Mouse (Mus musculus): Measurements from ENCODE around the gene Scaper. TPM values are rescaled to one million over a fixed set of nuclear protein-coding genes. Genes with fewer than 3 reads are reported as not detected.

Scaper gene
- polyA plus RNA-seq (2014; fragmentation: Illumina TruSeq; extraction: RNeasy Lipid Tissue Mini Kit (QIAGEN cat#74804); ENCODE audit: insufficient read depth, low read depth, low replicate concordance), result 4.0 TPM

DNA sequence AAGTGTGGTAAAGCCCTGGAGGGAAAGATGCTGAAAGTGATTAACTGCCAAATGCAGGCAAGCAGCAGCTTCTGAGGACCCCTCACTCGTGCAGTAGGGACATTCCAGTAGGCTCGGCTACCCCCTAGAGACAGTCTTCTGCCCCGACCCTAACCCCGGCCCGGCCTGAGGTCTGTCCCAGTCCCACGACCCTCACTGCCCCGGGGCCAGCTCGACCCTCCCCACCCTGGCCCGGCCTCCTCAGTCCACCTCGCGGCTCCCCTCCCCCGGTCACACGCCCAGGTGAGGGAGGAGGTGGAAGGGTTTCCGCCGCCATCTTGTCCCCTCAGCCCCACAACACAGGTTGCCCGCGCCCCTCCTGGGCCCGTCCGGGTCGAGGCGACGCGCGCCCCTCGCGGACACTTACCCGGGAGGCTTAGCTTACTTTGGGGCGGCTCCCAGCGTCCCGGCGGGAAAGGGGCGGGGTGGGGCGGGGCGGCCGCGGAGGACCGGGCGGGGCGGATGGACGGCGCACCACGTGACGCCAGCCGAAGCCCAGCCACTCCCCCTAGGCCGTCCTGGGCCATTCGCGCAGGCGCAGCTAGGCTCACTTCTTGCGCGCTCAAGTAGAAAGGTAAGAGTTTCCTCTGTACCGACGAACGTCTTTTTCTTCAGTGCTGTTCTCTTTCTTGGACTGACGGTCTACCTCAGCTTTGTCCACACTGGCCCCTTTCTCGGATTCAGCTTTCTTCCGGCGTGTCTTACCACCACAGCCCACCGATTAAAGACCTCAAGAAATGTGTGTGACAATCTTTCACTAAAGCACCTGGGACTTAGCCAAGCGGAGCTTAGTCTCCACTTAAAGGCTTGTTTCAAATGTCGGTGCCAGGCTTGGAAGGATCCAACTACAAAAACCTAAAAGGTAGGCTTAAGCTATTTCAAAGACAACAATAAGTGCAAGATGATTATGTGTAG is at the start of gene Scaper:
Gene Scaper, minus strand, starts transcription at position 456 of the 954 bp plus-strand sequence.

DNA sequence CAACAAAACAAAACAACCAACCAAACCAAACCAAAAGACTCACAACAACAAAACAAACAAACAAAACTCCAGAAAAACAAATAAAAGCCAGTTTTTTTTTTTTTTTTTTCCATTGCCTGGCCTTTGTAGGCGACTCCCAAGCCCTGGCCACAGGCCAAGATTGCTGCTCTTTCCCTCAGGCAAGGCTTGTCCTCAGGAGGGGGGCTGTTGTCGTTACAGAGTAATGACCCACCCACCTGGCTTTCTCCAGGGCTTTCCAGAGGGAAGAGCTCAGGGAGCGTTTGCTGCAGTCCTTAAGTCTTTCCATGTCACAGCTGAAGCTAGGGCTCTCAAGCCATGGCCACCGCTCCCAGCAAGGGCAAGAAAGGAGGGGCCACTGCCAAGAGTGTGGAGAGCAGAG is 399.5 kb downstream of the Scaper start, which contains the start of gene Isl2:
Gene Isl2, plus strand, starts transcription at position 296 of the 400 bp plus-strand sequence.

DNA sequence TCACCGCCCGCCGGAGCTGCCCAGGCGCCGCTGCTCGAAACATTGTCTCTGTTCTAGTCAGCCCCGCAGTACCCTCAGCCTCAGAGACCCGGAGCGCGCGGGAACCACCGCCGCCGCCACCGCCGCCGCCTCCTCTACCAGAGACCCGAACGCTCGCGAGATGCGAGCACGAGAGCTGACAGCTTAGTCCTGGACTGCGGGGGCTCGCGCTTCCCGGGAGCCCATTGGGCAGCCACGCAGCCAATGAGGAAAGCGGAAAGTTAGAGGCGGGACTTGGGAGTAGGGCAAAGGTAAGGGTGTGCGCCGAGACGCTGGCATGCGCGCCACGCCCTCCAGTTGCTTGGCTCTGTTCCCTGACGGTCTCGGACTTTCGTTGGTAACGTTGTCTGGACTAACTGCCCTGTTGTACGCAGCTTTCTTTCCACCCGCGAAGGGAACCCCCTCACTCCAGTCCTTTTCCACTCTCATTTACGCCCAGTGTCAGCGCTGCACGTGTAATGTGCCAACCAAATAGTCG is 425.8 kb downstream of the Scaper start, which contains the start of gene Etfa:
Gene Etfa, minus strand, starts transcription at position 217 of the 517 bp plus-strand sequence.

Other genes with a start within 250 kb of the Scaper start
- gene 4930563M21Rik, start 72.4 kb upstream of the Scaper start, polyA plus RNA-seq (2014; fragmentation: Illumina TruSeq; extraction: RNeasy Lipid Tissue Mini Kit (QIAGEN cat#74804); ENCODE audit: insufficient read depth, low read depth, low replicate concordance), result not detected
- gene Rcn2, start 103.7 kb upstream of the Scaper start, polyA plus RNA-seq (2014; fragmentation: Illumina TruSeq; extraction: RNeasy Lipid Tissue Mini Kit (QIAGEN cat#74804); ENCODE audit: insufficient read depth, low read depth, low replicate concordance), result 62.0 TPM
- gene Pstpip1, start 151.8 kb upstream of the Scaper start, polyA plus RNA-seq (2014; fragmentation: Illumina TruSeq; extraction: RNeasy Lipid Tissue Mini Kit (QIAGEN cat#74804); ENCODE audit: insufficient read depth, low read depth, low replicate concordance), result 8.8 TPM
- gene Tspan3, start 227.4 kb upstream of the Scaper start, polyA plus RNA-seq (2014; fragmentation: Illumina TruSeq; extraction: RNeasy Lipid Tissue Mini Kit (QIAGEN cat#74804); ENCODE audit: insufficient read depth, low read depth, low replicate concordance), result 62.9 TPM

Data from lung, adult 10 weeks (tissue).